Mouse (Mus musculus) heart, adult 18-20 months (tissue): ENCODE measurements around the gene Parp8. TPM values are rescaled to one million over a fixed set of nuclear protein-coding genes. Genes with fewer than 3 reads are reported as not detected.

Source experiments
- DNase-seq, 2 experiments: peaks; one replicate each; pipeline ENCODE4 v3.0.0; 2021 to 2022; ENCODE audit warnings: mixed read lengths in 1 of 2
- total RNA-seq, 2 experiments: library from RNA; stranded (reverse); gene quantifications; 2 replicates each; pipeline ENCODE4 v1.2.3; 2021

The Parp8 gene
- total RNA-seq, 2 experiments from 2014 or later: 8.1 to 9.0 TPM

GRCm38 (mm10) chr13:117018676-117019075 lies 6.7 kb downstream of the Parp8 start:
- DNase-seq: no peak

- no peak for DNase-seq
Observed at GRCm38 (mm10) chr13:117013516-117013915, 11.8 kb downstream of the Parp8 start.

- no peak for DNase-seq
Observed at GRCm38 (mm10) chr13:117012031-117012430, 13.3 kb downstream of the Parp8 start.

- no peak for DNase-seq
Observed at GRCm38 (mm10) chr13:117010143-117010542, 15.2 kb downstream of the Parp8 start.

- DNase-seq: no peak
Observed at GRCm38 (mm10) chr13:117008021-117009015, 17.0 kb downstream of the Parp8 start.

- DNase-seq: no peak
Observed at GRCm38 (mm10) chr13:117007566-117007965, 17.8 kb downstream of the Parp8 start.

- DNase-seq: no peak
Observed at GRCm38 (mm10) chr13:117006638-117007037, 18.7 kb downstream of the Parp8 start.

- DNase-seq: no peak
Observed at GRCm38 (mm10) chr13:117000493-117000892, 24.8 kb downstream of the Parp8 start.

GRCm38 (mm10) chr13:116991560-116991959 lies 33.8 kb downstream of the Parp8 start:
- no peak for DNase-seq

- DNase-seq: no peak
Observed at GRCm38 (mm10) chr13:116990327-116990726, 35.0 kb downstream of the Parp8 start.

- no peak for DNase-seq
Observed at GRCm38 (mm10) chr13:116988706-116989105, 36.6 kb downstream of the Parp8 start.

- no peak for DNase-seq
Observed at GRCm38 (mm10) chr13:116988208-116988607, 37.1 kb downstream of the Parp8 start.

GRCm38 (mm10) chr13:116987284-116987683 lies 38.1 kb downstream of the Parp8 start:
- no peak for DNase-seq

GRCm38 (mm10) chr13:116986658-116987057 lies 38.7 kb downstream of the Parp8 start:
- no peak for DNase-seq

- DNase-seq: no peak
Observed at GRCm38 (mm10) chr13:116974081-116974860, 51.1 kb downstream of the Parp8 start.

- no peak for DNase-seq
Observed at GRCm38 (mm10) chr13:116973491-116973890, 51.8 kb downstream of the Parp8 start.

GRCm38 (mm10) chr13:116972036-116972611 lies 53.2 kb downstream of the Parp8 start:
- DNase-seq: no peak

- DNase-seq: no peak
Observed at GRCm38 (mm10) chr13:116970706-116971428, 54.5 kb downstream of the Parp8 start.

GRCm38 (mm10) chr13:116969650-116970049 lies 55.7 kb downstream of the Parp8 start:
- no peak for DNase-seq

GRCm38 (mm10) chr13:116968906-116969305 lies 56.4 kb downstream of the Parp8 start:
- no peak for DNase-seq

- no peak for DNase-seq
Observed at GRCm38 (mm10) chr13:116967459-116967858, 57.9 kb downstream of the Parp8 start.
